Mouse (Mus musculus) cortical plate, adult 2 months (tissue): ENCODE results near the gene Pomt1. TPM values are rescaled to one million over a fixed set of nuclear protein-coding genes. Genes with fewer than 3 reads are reported as not detected.

Experiments used
- H3K27ac ChIP-seq: fragments of 200-500 bp; 2 replicates; pipeline ENCODE4 v1.5.1; 2012; ENCODE audit warnings: low read length, control low read depth, inconsistent platforms; ENCODE audit not compliant: insufficient read depth
- H3K4me1 ChIP-seq: fragments of 200-500 bp; 2 replicates; pipeline ENCODE4 v1.6.1; 2011; ENCODE audit warnings: low read length; ENCODE audit not compliant: control insufficient read depth, insufficient read depth
- H3K4me3 ChIP-seq: fragments of 200-500 bp; 2 replicates; pipeline ENCODE4 v1.5.1; 2011; ENCODE audit warnings: mild to moderate bottlenecking, low read length, control low read depth; ENCODE audit not compliant: insufficient read depth
- CTCF ChIP-seq: fragments of 200-500 bp; IDR thresholded peaks from 2 replicates; pipeline ENCODE4 v1.5.1; 2011; ENCODE audit warnings: mild to moderate bottlenecking, control low read depth, low read length; ENCODE audit not compliant: insufficient read depth; ENCODE audit errors: extremely low read depth
- POLR2A ChIP-seq: fragments of 200-500 bp; IDR thresholded peaks from 2 replicates; pipeline ENCODE4 v1.6.1; 2011; ENCODE audit warnings: mild to moderate bottlenecking, low read length, control low read depth; ENCODE audit not compliant: insufficient read depth; ENCODE audit errors: extremely low read depth
- polyA plus RNA-seq: library from polyadenylated mRNA; depleted of rRNA; stranded (reverse); fragments of >200 nt; gene quantifications from 2 replicates; pipeline ENCODE4 v1.2.3, GENCODE M21; 2012; rRNA removed

The Pomt1 gene
- polyA plus RNA-seq, 1 experiment = 16.8 TPM

- Histone ChIP-seq H3K4me1 (0 out of 2 replicates have a peak, but pooled peaks cover 1% of the 10 kb centered on the region), H3K4me3 (no peak overlapping the region), H3K27ac (no peak overlapping the region)
- TF ChIP-seq CTCF (no peak), POLR2A (no peak)
Measured at GRCm38 (mm10) chr2:32299469-32299868, 63.1 kb downstream of the Pomt1 start.

DNA sequence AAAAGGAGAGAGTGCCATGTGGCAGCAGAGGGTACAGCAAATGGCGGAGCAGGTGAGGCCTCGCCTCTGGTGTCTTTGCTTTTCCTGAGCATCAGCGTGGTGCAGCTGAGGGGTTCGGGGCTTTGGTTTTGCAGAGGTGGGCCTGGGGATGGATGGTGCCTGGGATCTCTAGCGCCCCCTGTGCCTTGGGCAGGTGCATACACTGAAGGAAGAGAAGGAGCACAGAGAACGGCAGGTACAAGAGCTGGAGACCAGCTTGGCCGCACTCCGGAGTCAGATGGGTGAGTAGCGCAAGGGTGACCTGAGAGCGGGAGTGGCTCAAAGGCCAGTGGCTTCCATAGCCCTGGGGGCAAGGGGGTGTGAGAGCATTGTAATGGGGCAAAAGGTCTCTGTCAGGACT is 66.6 kb downstream of the Pomt1 start:
- Histone ChIP-seq H3K4me3 (no peak overlapping the region), H3K4me1 (0 out of 2 replicates have a peak, but pooled peaks cover 1% of the 10 kb centered on the region), H3K27ac (no peak overlapping the region)
- no peak for TF ChIP-seq POLR2A
- TF ChIP-seq CTCF = 0 out of 2 replicates have a peak, but pooled peaks have one; percentile 17

- H3K4me1 ChIP-seq = 0 out of 2 replicates have a peak, but pooled peaks cover 1% of the 10 kb centered on the region
- TF ChIP-seq POLR2A (no peak), CTCF (peak; percentile 78)
- no peak overlapping the region for H3K27ac ChIP-seq
- no peak overlapping the region for H3K4me3 ChIP-seq
Measured at GRCm38 (mm10) chr2:32304145-32304832, 67.9 kb downstream of the Pomt1 start.

Other genes starting within 250 kb of the Pomt1 start
- 3.2 and 3.7 TPM in 2 replicates for gene Fam78a, start 151.7 kb upstream of the Pomt1 start, polyA plus RNA-seq
- 34.5 and 36.4 TPM in 2 replicates for gene Plpp7, start 141.1 kb upstream of the Pomt1 start, polyA plus RNA-seq
- 97.6 and 99.1 TPM in 2 replicates for gene Prrc2b, start 85.5 kb upstream of the Pomt1 start, polyA plus RNA-seq
- 60.1 and 65.2 TPM in 2 replicates for gene Uck1, start 23.6 kb downstream of the Pomt1 start, polyA plus RNA-seq
- gene Golga2, start 50.8 kb downstream of the Pomt1 start, polyA plus RNA-seq = 60.1 and 65.0 TPM in 2 replicates
- gene Swi5, start 51.5 kb downstream of the Pomt1 start, polyA plus RNA-seq = 256 and 268 TPM in 2 replicates
- gene Ciz1, start 115.7 kb downstream of the Pomt1 start, polyA plus RNA-seq = 171 and 184 TPM in 2 replicates
- 1,325 and 1,395 TPM in 2 replicates for gene Dnm1, start 116.7 kb downstream of the Pomt1 start, polyA plus RNA-seq
- gene 1110008P14Rik, start 145.3 kb downstream of the Pomt1 start, polyA plus RNA-seq = 931 and 1,007 TPM in 2 replicates
- 0.25 and 0.58 TPM in 2 replicates for gene Lcn2, start 151.7 kb downstream of the Pomt1 start, polyA plus RNA-seq
- 57.9 and 63.4 TPM in 2 replicates for gene Ptges2, start 159.3 kb downstream of the Pomt1 start, polyA plus RNA-seq
- gene Naif1, start 213.9 kb downstream of the Pomt1 start, polyA plus RNA-seq = 3.2 and 3.4 TPM in 2 replicates
- gene Slc25a25, start 214.9 kb downstream of the Pomt1 start, polyA plus RNA-seq = 44.7 and 49.1 TPM in 2 replicates